Mouse (Mus musculus): Measurements from ENCODE around the gene Rpusd1. TPM values are rescaled to one million over a fixed set of nuclear protein-coding genes. Genes with fewer than 3 reads are reported as not detected.
"Not testable (repeated sequence)": the region's sequence is repeated elsewhere in the genome, so short reads cannot be mapped to it uniquely, and the experiment has no call there.

Gene Rpusd1
- total RNA-seq, 1 experiment from 2014 or later, result 1.7 TPM

DNA sequence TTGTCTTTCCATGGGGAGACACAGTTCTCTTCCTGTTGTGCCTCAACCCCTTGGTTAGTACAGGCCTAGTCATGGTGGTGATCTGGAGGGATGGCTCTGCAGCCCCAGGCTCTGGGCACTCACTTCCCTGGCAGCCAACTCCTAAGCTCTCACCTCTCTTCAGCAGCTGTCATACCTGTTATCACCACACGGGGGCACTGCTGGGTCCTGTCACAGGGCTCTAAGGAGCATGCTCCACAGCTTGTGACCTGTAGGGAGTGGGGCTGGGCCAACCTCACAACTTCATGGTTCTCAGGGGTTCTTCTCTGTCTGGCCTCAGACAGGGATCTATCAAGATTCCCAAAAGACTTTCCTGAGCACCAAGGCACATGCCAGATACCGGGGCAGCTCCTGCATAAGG is 4.6 kb downstream of the Rpusd1 start:
- ATAC-seq (ENCODE audit: extremely low read depth, insufficient number of reproducible peaks, low FRiP score, poor library complexity, severe bottlenecking), result peak; percentile 34; the same call in 1 of the 2 replicates

DNA sequence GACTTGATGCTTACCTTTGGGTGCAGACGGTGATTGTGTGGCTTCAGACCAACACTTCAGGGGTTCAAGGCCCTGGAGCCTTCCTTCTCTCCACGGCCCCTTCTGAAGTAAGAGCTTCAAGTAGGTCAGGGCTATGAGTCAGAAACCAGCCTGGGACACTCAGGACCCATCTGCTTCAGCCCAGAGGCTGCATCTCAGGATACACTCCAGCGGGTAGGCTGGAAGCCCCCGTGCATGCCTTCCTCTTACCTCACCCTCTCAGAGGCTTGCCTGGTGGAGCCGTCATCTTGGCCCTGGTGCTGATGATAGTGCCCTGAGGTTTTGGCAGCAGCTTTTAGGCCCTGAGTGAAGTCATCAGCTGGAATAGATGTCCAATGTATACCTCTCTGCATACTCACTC is 7.8 kb downstream of the Rpusd1 start:
- no peak for ATAC-seq (ENCODE audit: extremely low read depth, insufficient number of reproducible peaks, low FRiP score, poor library complexity, severe bottlenecking)

DNA sequence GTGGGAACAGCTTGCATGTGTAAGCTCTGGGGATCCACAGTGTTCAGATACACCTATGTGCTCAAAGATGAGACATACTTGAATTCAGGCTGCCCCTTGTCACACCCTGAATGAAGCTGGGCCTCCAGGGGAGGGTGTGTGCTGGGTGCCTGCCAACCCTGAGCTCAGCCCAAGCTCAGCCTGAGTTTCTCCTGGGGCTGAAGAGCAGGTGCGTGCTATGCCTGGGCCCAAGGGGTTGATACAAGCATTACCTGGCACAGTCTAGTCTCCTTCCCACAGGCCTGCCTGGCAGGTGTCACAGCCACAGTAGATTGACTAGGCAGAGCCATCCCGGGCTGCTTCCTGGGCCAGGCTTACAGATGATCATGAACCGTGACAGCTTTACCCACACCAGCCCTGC is 8.3 kb downstream of the Rpusd1 start, which contains the start of gene Mslnl:
TSS of gene Mslnl (plus strand) at position 298 of the 400 bp plus-strand sequence.
- ATAC-seq (ENCODE audit: extremely low read depth, insufficient number of reproducible peaks, low FRiP score, poor library complexity, severe bottlenecking), result no peak

- no peak for ATAC-seq (ENCODE audit: extremely low read depth, insufficient number of reproducible peaks, low FRiP score, poor library complexity, severe bottlenecking)
These were observed 11.4 kb downstream of the Rpusd1 start for GRCm38 (mm10) chr17:25738861-25739260.

DNA sequence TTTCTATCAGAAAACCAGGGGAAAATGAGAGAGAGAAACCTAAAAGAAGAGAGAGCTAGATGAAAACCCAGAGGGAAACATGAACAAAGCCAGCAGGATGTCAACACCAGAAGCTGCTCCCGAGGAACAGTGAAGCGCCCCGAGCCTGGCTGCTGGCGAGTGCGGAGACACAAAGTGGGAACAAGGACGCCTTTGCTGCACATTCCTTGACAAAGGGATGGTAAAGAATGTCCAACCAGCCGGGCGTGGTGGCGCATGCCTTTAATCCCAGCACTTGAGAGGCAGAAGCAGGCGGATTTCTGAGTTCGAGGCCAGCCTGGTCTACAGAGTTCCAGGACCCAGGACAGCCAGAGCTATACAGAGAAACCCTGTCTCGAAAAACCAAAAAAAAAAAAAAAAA is 14.0 kb downstream of the Rpusd1 start:
- not testable (repeated sequence) for ATAC-seq (ENCODE audit: extremely low read depth, insufficient number of reproducible peaks, low FRiP score, poor library complexity, severe bottlenecking)

DNA sequence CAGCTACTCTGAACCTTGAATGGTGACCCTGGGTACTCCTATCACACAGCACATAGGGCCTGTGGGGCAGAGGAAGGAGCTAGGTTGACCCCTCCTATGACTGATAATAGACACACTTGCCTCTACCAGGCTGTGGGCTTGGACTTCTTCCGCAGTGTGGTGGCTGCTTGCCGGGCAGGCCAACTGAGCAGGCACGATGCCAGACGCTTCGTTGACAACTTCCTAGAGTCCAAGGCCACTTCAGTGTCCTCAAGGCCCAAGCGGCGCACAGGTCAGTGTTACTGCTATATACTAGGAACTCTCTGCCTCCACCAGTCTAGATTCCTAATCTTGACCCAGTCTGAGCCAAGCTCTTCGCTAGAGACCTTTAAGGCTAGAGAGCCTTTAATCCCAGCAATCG is 16.4 kb downstream of the Rpusd1 start:
- no peak for ATAC-seq (ENCODE audit: extremely low read depth, insufficient number of reproducible peaks, low FRiP score, poor library complexity, severe bottlenecking)

- no peak for ATAC-seq (ENCODE audit: extremely low read depth, insufficient number of reproducible peaks, low FRiP score, poor library complexity, severe bottlenecking)
These were observed 16.8 kb downstream of the Rpusd1 start for GRCm38 (mm10) chr17:25744311-25744710.

DNA sequence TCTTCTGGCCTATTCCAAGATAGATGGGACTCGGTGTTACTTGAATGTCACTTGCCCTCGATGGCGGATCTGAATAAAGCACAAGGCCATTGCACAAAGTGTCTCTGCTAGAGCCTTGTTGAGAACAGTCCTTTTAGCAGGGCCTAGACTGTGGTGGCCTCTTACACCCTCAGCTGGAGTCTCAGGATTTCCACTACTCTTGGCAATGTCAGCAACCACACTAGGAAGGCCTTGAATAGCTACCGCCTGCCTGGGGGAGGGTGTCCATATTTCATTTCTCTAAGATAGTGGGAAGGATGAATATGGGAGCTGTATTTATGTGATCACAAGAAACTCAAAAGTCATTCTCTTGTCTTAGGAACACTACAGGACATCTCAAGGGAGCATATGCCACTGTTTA is 20.8 kb downstream of the Rpusd1 start:
- no peak for ATAC-seq (ENCODE audit: extremely low read depth, insufficient number of reproducible peaks, low FRiP score, poor library complexity, severe bottlenecking)

DNA sequence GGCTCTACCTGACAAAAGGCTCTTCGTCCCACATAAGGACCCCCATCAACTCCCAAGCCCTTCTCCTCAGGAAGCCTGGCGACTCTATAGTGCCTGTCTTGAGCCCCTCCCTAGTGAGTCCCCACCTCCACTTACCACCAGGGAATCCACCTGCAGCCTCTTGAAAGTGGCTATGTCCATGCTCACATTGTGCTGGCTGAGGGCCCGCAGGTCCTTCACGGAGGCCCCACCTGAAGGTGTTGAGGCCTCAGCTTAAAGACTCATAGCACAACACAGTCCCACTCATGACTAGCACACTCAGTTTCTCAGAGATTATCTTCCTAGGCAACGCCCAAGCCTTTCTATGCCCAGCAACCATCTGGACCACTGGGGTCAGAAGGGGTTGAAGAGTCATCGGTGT is 21.8 kb downstream of the Rpusd1 start:
- ATAC-seq (ENCODE audit: extremely low read depth, insufficient number of reproducible peaks, low FRiP score, poor library complexity, severe bottlenecking), result no peak

GRCm38 (mm10) chr17:25751446-25751845 is 24.0 kb downstream of the Rpusd1 start:
- ATAC-seq (ENCODE audit: extremely low read depth, insufficient number of reproducible peaks, low FRiP score, poor library complexity, severe bottlenecking), result no peak

DNA sequence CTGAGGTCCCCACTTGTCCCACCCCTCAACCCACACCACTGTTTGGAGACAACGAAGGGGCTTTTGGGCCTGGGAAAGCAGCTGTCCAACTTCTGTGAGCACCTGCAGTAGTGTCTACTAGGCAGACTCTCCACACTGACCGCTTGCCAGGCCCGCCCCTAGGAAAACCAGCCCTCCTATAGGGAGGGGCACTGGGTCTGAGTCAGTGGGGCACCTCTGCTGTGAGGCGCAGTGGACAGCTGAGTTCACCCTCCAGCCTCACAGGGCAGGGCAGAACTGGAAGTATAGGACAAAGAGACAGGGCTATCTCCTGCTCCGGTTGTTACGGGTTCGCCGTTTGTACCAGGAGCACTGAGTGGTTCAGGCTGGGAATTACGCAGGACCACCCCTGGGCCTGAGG is 26.8 kb downstream of the Rpusd1 start, which contains the start of gene Msln:
TSS of gene Msln (minus strand) at position 138 of the 400 bp plus-strand sequence.
- ATAC-seq (ENCODE audit: extremely low read depth, insufficient number of reproducible peaks, low FRiP score, poor library complexity, severe bottlenecking), result no peak

- ATAC-seq (ENCODE audit: extremely low read depth, insufficient number of reproducible peaks, low FRiP score, poor library complexity, severe bottlenecking), result no peak
These were observed 27.6 kb downstream of the Rpusd1 start for GRCm38 (mm10) chr17:25755086-25755485.

- ATAC-seq (ENCODE audit: extremely low read depth, insufficient number of reproducible peaks, low FRiP score, poor library complexity, severe bottlenecking), result no peak
These were observed 28.3 kb downstream of the Rpusd1 start for GRCm38 (mm10) chr17:25755627-25756377.

- ATAC-seq (ENCODE audit: extremely low read depth, insufficient number of reproducible peaks, low FRiP score, poor library complexity, severe bottlenecking), result no peak
These were observed 29.1 kb downstream of the Rpusd1 start for GRCm38 (mm10) chr17:25756378-25757242.

- ATAC-seq (ENCODE audit: extremely low read depth, insufficient number of reproducible peaks, low FRiP score, poor library complexity, severe bottlenecking), result no peak
These were observed 30.2 kb downstream of the Rpusd1 start for GRCm38 (mm10) chr17:25757691-25758090.

DNA sequence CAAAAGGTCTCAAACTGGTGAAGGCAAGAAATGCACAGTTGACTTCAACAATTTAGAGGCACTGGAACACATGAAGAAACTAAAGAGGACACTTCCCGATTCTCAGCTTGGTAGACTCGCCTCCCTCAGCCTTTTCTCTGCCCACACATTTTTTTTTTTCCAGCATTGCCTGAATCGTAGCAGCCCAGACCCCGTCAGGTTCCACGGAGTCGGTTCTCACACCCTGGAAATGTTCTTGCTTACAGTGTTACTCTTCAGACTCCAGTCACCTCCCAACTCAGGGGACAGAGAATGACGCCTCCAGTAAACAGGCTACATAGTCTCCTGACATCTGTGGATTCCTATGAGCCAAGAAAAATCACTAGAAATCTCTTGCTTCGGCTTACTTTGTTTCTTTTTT is 32.7 kb downstream of the Rpusd1 start:
- ATAC-seq (ENCODE audit: extremely low read depth, insufficient number of reproducible peaks, low FRiP score, poor library complexity, severe bottlenecking), result no peak

DNA sequence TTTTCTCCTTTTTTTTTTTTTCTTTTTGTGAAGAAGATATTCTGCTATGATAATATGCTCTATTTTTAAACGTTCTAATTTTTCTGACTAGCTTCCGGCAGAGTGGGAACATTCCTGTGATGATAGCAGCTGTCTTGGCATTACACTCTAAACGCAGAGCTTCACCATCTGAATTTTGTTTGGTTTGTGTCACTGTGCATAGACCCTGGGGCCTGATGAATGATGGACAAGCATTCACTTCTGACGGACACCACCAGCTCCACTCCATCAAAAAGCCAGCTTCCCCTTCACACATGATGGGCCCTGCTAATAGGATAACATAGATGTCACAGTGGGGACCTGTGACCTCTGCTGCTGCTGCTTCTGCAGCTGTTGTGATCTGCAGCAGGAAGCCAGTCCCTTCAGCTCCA is 34.1 kb downstream of the Rpusd1 start:
- ATAC-seq (ENCODE audit: extremely low read depth, insufficient number of reproducible peaks, low FRiP score, poor library complexity, severe bottlenecking), result no peak

DNA sequence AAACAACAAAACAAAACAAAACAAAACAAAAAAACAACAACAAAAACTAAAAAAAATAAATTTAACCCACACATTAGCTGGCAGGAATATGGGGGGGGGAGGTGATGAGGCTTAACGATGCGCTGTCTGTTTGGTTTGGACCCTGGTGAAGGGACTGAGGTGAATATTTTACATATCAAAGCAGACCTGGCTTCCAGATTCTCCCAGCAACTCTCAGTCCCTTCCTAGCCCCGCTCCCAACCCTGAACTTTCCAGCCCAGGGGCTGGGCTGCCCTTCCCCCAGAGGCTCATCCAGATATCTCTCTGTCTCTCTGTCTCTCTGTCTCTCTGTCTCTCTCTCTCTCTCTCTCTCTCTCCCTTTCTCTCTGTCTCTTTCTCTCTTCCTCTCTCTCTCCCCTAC is 35.1 kb downstream of the Rpusd1 start:
- ATAC-seq (ENCODE audit: extremely low read depth, insufficient number of reproducible peaks, low FRiP score, poor library complexity, severe bottlenecking), result no peak

DNA sequence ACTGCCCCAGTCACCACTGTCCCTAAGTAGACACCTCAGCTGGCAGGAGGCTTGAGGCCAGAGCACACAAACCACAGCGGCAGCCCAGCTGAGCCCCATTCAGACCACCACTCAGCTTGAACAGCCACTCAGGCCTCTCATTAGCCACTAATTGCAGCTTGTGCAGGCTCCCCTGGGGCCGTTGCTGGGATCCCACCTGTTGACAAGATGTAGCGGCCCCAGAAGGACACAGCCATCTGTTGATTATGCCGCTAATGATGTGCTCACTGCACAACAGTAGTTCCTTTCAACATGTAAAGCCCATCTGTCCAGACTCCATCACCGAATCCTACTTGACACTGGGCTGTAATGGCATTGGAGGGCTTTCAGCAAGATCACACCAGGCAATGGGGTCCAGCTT is 38.4 kb downstream of the Rpusd1 start:
- ATAC-seq (ENCODE audit: extremely low read depth, insufficient number of reproducible peaks, low FRiP score, poor library complexity, severe bottlenecking), result no peak

DNA sequence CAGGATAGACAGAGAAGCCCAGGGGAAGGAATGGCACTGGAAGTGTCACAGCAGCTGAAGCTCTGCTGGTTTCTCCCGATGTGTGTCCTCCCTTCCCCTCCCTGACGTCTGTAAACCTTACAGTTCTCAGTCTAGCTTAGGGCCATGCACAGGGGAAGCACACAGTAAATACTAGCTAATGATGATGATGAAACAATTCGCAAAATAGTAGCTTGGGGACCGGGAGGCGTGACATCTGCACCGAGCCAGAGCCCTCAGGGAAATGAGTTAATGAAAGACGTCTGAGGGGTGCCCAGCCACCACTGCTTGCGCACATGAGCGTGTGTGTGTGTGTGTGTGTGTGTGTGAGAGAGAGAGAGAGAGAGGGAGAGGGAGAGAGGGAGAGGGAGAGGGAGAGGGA is 41.9 kb downstream of the Rpusd1 start:
- ATAC-seq (ENCODE audit: extremely low read depth, insufficient number of reproducible peaks, low FRiP score, poor library complexity, severe bottlenecking), result no peak
